Mouse (Mus musculus) subcutaneous adipose tissue, adult 2 months (tissue): ENCODE results near the gene Bsph1. TPM values are rescaled to one million over a fixed set of nuclear protein-coding genes. Genes with fewer than 3 reads are reported as not detected.

Experiments used
- polyA plus RNA-seq: library from polyadenylated mRNA; depleted of rRNA; stranded (reverse); fragments of >200 nt; gene quantifications from 2 replicates; pipeline ENCODE4 v1.2.3, GENCODE M21; 2012; ENCODE audit warnings: low replicate concordance; rRNA removed

The Bsph1 gene
- polyA plus RNA-seq: not detected in 2 replicates

DNA sequence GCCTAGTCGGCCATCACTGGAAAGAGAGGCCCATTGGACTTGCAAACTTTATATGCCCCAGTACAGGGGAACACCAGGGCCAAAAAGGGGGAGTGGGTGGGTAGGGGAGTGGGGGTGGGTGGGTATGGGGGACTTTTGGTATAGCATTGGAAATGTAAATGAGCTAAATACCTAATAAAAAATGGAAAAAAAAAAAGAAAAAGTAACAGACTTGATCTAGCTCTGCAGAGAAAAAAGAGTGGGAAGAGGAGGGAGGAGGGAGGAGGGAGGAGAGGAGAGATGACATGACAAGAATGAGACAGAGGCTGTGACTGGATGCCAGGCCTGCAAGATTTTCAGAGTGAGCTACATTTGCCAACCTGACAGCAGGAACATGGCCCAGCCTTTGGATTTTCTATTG is at the start of gene Bsph1:
Gene Bsph1 (plus strand): TSS at position 301 of the 400 bp plus-strand sequence.

Other genes starting within 250 kb of the Bsph1 start
- not detected in 2 replicates for gene Vmn1r89, start 237.8 kb upstream of the Bsph1 start, polyA plus RNA-seq
- gene Lig1, start 173.6 kb upstream of the Bsph1 start, polyA plus RNA-seq: 4.2 and 14.0 TPM in 2 replicates
- 3.4 and 6.5 TPM in 2 replicates for gene Zswim9, start 172.1 kb upstream of the Bsph1 start, polyA plus RNA-seq
- gene Pla2g4c, start 126.2 kb upstream of the Bsph1 start, polyA plus RNA-seq: 0.21 and 0.59 TPM in 2 replicates
- not detected in 2 replicates for gene Cabp5, start 52.7 kb upstream of the Bsph1 start, polyA plus RNA-seq
- not detected in 2 replicates for gene Bsph2, start 120.2 kb downstream of the Bsph1 start, polyA plus RNA-seq
- not detected in 2 replicates for gene Sult2a5, start 173.1 kb downstream of the Bsph1 start, polyA plus RNA-seq